Mouse (Mus musculus) liver, embryonic 14.5 days (tissue): ENCODE data around the gene Qrich1. TPM values are rescaled to one million over a fixed set of nuclear protein-coding genes. Genes with fewer than 3 reads are reported as not detected.

Source experiments
- ATAC-seq: fragments of 200-750 bp; cut with Nextera tagmentation; 2 replicates; pipeline ENCODE4 v1.8.0; 2017; ENCODE audit warnings: moderate number of reproducible peaks, mild to moderate bottlenecking, moderate library complexity; ENCODE audit not compliant: insufficient read depth
- DNase-seq, 3 experiments: peaks; one replicate each; pipeline ENCODE4 v3.0.0-alpha.2; 2012 to 2013; ENCODE audit warnings: low read depth in 3 of 3, low spot score in 3 of 3
- H3K27ac ChIP-seq: fragments of 300-500 bp; sonication (generic); 2 replicates; pipeline ENCODE4 v1.5.1; 2014; ENCODE audit warnings: moderate library complexity, mild to moderate bottlenecking, control low read depth, inconsistent platforms
- H3K27me3 ChIP-seq: fragments of 300-500 bp; sonication (generic); 2 replicates; pipeline ENCODE4 v1.6.1; 2014; ENCODE audit warnings: mild to moderate bottlenecking, low read length, moderate library complexity; ENCODE audit not compliant: control insufficient read depth, insufficient read depth
- H3K36me3 ChIP-seq: fragments of 300-500 bp; sonication (generic); replicated peaks from 2 replicates; pipeline ENCODE4 v1.6.1; 2014; ENCODE audit warnings: low read depth; ENCODE audit not compliant: control insufficient read depth, insufficient read depth
- H3K4me1 ChIP-seq, 2 experiments: fragments of 200-500 bp in 1 of 2; fragments of 300-500 bp in 1 of 2; sonication (generic) in 1 of 2; replicated peaks; 2 replicates each; pipeline ENCODE4 v1.6.1; 2012 to 2014; ENCODE audit warnings: antibody characterized with exemption in 1 of 2, inconsistent platforms in 1 of 2, low read length in 1 of 2; ENCODE audit not compliant: control insufficient read depth in 2 of 2, insufficient read depth in 2 of 2
- H3K4me2 ChIP-seq: fragments of 300-500 bp; sonication (generic); 2 replicates; pipeline ENCODE4 v1.6.1; 2014; ENCODE audit warnings: low read depth, mild to moderate bottlenecking, control low read depth, moderate library complexity
- H3K4me3 ChIP-seq, 2 experiments: fragments of 200-500 bp in 1 of 2; fragments of 300-500 bp in 1 of 2; sonication (generic) in 1 of 2; 2 replicates each; pipeline ENCODE4 v1.5.1; 2012 to 2014; ENCODE audit warnings: low read depth in 2 of 2, low read length in 2 of 2, mild to moderate bottlenecking in 2 of 2, control low read depth in 1 of 2, inconsistent platforms in 1 of 2, moderate library complexity in 1 of 2; ENCODE audit not compliant: insufficient read depth in 1 of 2
- H3K9ac ChIP-seq: fragments of 300-500 bp; sonication (generic); replicated peaks from 2 replicates; pipeline ENCODE4 v1.6.1; 2014; ENCODE audit warnings: mild to moderate bottlenecking, control low read depth, moderate library complexity
- H3K9me3 ChIP-seq: fragments of 300-500 bp; sonication (generic); 2 replicates; pipeline ENCODE4 v1.6.1; 2016; ENCODE audit warnings: low read length, mixed read lengths; ENCODE audit not compliant: control insufficient read depth
- CTCF ChIP-seq: IDR thresholded peaks from 2 replicates; pipeline ENCODE4 v1.5.1; 2016; ENCODE audit warnings: antibody characterized with exemption, low read depth, control low read depth
- EP300 ChIP-seq: IDR thresholded peaks from 2 replicates; pipeline ENCODE4 v1.6.1; 2016; ENCODE audit warnings: antibody characterized with exemption, low read depth
- WGBS: fragments of 180-500 bp; shearing (Covaris S2); extraction: QIAGEN DNeasy Blood & Tissue Kit; methylation state at CpG from one replicate; pipeline ENCODE4 v1.1.7; 2014; ENCODE audit not compliant: insufficient replicate concordance; 5-methylcytosine and 5-hydroxymethylcytosine counted together
- polyA plus RNA-seq, 2 experiments: library from polyadenylated mRNA; depleted of rRNA in 1 of 2; stranded (reverse) in 1 of 2; unstranded in 1 of 2; fragments of >200 nt; fragmentation: Nextera tagmentation in 1 of 2; extraction: Ambion mirVana in 1 of 2; gene quantifications; 2 replicates each; pipeline versions ENCODE4 v1.2.1 to v1.2.3; 2012 to 2014

The Qrich1 gene
- polyA plus RNA-seq, 2 experiments, result 39.8 to 40.6 TPM

- peak overlapping the region; percentile 71 for H3K4me2 ChIP-seq
- ATAC-seq (no peak), DNase-seq (no peak)
- peak overlapping the region; percentile 76 to 81; a peak in 3 of 4 replicates for H3K4me3 ChIP-seq
- no peaks in the 10 kb centered on the region for H3K9me3 ChIP-seq
- peaks cover 3 to 13% of the 10 kb centered on the region in 2 experiments; a peak in 2 of 4 replicates for H3K4me1 ChIP-seq
- 68% methylated on average over 5 of the region's 5 CpGs for WGBS
- no peaks in the 10 kb centered on the region for H3K36me3 ChIP-seq
- no peak overlapping the region for H3K27ac ChIP-seq
- no peaks in the 10 kb centered on the region for H3K27me3 ChIP-seq
- no peak for TF ChIP-seq CTCF
- TF ChIP-seq EP300, result no peak
- peak overlapping the region; percentile 80; the same call in 1 of the 2 replicates for H3K9ac ChIP-seq
Measured at GRCm38 (mm10) chr9:108579344-108579690, 62.7 kb downstream of the Qrich1 start.

DNA sequence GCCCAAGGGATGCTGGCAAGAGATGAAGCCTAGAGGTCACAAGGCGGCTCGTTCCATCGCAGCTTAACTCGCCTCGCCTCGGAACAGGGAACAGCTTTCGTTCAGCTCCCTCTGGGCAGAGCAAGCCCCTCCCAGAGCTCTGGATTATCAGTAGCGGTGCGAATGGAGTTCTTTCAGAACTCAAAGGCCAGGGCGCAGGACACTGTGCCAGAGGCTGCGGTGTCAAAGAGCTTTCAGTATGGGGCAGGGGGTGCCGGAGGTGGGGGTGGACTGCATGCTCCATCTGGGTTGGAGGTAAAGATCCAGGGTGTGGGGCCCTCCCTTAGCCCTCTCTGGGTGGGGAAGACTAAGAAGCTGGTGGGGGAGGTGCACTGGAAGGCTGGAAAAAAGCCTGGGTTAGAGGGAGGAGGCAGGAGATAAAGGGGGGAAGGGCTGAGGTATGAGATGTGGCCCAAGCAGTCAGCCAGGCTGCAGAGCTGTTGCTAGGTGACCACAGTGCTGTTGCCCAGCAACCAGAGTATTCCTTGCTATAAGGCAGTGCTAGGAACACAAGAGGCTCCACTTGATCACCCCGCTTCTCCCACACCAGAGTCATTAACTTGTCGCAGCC, 71.1 kb downstream of the Qrich1 start:
- H3K4me1 ChIP-seq, result peaks cover 0 to 5% of the 10 kb centered on the region in 2 experiments; a peak in 2 of 4 replicates
- DNase-seq (no peak), ATAC-seq (no peak)
- H3K4me2 ChIP-seq, result no peak overlapping the region
- no peak for TF ChIP-seq CTCF
- no peak for TF ChIP-seq EP300
- no peaks in the 10 kb centered on the region for H3K9me3 ChIP-seq
- H3K9ac ChIP-seq, result no peak overlapping the region
- WGBS, result 38% methylated on average over 14 of the region's 14 CpGs
- H3K4me3 ChIP-seq, result no peak overlapping the region
- H3K36me3 ChIP-seq, result no peaks in the 10 kb centered on the region
- H3K27me3 ChIP-seq, result no peaks in the 10 kb centered on the region
- no peak overlapping the region for H3K27ac ChIP-seq

DNA sequence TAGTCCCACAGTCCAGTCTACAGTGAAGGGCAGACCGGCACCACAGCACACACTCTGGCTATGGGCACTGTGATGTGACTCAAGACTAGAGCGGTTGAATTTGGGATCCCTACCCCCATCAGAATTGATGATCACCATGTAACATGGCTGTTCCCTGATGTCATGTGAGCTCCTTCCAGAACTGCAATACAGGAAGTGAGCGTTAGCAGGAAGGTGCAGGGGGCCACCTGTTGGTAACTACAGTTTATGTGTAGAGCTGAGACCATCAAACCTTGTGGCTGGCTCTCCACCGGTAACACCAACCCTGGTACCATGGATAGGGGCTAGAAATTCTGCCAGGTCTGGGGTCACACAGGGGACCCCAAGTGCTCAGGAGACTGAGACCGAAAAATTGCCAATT, 72.6 kb downstream of the Qrich1 start:
- WGBS, result 61% methylated on average over 5 of the region's 5 CpGs
- Histone ChIP-seq H3K4me1 (peaks cover 0 to 5% of the 10 kb centered on the region in 2 experiments; a peak in 2 of 4 replicates), H3K27ac (no peak overlapping the region), H3K36me3 (no peaks in the 10 kb centered on the region), H3K4me2 (no peak overlapping the region), H3K9ac (no peak overlapping the region), H3K27me3 (no peaks in the 10 kb centered on the region), H3K4me3 (no peak overlapping the region), H3K9me3 (no peaks in the 10 kb centered on the region)
- ATAC-seq, result no peak
- TF ChIP-seq CTCF (peak; percentile 44), EP300 (no peak)
- no peak for DNase-seq

DNA sequence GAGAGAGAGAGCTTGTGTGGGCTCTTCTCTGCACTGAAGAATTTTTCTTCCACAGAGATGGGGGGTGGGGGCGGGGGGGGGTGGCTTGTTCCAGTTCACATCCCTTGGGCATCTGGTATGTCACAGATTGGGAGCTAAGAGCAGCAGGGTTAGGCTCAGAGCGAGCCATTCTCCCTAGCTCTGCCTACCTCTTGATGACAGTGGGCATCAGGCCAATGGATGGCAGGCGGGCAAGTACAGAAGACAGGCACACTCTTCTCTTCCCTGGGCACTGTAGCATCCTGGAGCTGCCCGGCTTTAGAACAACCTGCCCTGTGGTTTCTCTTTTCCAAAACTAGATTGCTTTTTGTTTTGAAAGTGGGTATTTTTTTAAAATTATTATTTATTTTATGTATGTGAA, 74.9 kb downstream of the Qrich1 start:
- no peak overlapping the region for H3K4me3 ChIP-seq
- H3K4me1 ChIP-seq, result peaks cover 0 to 5% of the 10 kb centered on the region in 2 experiments; a peak in 2 of 4 replicates
- no peak overlapping the region for H3K27ac ChIP-seq
- DNase-seq, result no peak
- no peaks in the 10 kb centered on the region for H3K36me3 ChIP-seq
- no peaks in the 10 kb centered on the region for H3K27me3 ChIP-seq
- H3K4me2 ChIP-seq, result no peak overlapping the region
- WGBS, result 71% methylated on average over 4 of the region's 4 CpGs
- no peak overlapping the region for H3K9ac ChIP-seq
- no peaks in the 10 kb centered on the region for H3K9me3 ChIP-seq
- ATAC-seq, result no peak
- TF ChIP-seq CTCF (no peak), EP300 (no peak)

GRCm38 (mm10) chr9:108594354-108594753, 77.7 kb downstream of the Qrich1 start:
- H3K4me1 ChIP-seq, result no peaks in the 10 kb centered on the region
- no peak for ATAC-seq

More at GRCm38 (mm10) chr9:108594354-108594753, 77.7 kb downstream of the Qrich1 start:
- no peak overlapping the region for H3K27ac ChIP-seq
- no peak overlapping the region for H3K4me2 ChIP-seq
- no peak overlapping the region for H3K4me3 ChIP-seq
- no peaks in the 10 kb centered on the region for H3K36me3 ChIP-seq
- DNase-seq, result no peak
- H3K9ac ChIP-seq, result no peak overlapping the region
- no peaks in the 10 kb centered on the region for H3K9me3 ChIP-seq
- H3K27me3 ChIP-seq, result no peaks in the 10 kb centered on the region; the same call in 1 of the 2 replicates
- 23% methylated on average over 3 of the region's 3 CpGs for WGBS
- no peak for TF ChIP-seq CTCF
- no peak for TF ChIP-seq EP300
